Mouse (Mus musculus) heart, adult 8-10 months (tissue): ENCODE measurements around the gene Tmem178. TPM values are rescaled to one million over a fixed set of nuclear protein-coding genes. Genes with fewer than 3 reads are reported as not detected.

Source experiments
- DNase-seq: peaks from one replicate; pipeline ENCODE4 v3.0.0; 2022; ENCODE audit warnings: low spot score
- total RNA-seq, 4 experiments: library from RNA; stranded (reverse); gene quantifications; 2 replicates each; pipeline ENCODE4 v1.2.4; 2022

The Tmem178 gene
- under 1 TPM; 0.16 to 0.56 (median 0.30) TPM for total RNA-seq

GRCm38 (mm10) chr17:80944530-80945198, at the start of gene Tmem178:
Gene Tmem178 (plus strand): TSS chr17:80944632.
- no peak for DNase-seq

- DNase-seq, result no peak
Measured at GRCm38 (mm10) chr17:80896481-80896880, 48.0 kb upstream of the Tmem178 start.

DNA sequence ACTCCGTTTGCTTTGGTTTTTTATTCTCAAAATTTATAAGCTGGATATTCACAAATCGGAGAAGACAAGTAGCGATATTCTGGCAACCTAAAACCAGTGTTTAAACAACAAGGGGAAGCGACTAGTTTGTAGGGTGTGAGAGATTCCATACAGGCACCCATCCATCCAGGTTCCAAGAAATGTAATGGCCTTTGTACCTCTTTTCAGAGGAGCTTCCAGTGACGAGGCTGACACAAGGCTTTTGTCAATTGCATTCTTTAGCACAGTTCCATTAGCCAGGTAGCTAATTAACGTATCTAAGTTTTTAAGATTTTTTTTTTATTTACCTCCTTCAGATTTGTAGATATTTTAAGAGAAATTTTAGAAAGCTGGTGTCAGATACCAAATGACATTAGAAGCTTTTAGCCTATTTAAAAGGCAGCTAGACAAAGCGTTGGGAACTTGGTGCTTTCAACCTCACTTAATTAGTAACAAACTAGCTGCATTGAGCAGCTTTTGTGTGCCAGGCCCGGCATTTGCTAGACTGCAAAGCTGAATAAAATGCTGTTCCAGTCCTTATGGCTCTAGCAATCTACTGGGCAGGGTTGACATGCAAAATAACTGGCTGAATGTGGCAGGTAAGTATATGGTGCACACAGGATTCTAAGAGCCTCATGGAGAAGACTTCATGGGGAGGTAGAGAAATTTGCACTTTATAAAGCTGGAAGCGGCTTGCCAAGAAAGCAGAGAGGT, 46.6 kb upstream of the Tmem178 start:
- no peak for DNase-seq

DNA sequence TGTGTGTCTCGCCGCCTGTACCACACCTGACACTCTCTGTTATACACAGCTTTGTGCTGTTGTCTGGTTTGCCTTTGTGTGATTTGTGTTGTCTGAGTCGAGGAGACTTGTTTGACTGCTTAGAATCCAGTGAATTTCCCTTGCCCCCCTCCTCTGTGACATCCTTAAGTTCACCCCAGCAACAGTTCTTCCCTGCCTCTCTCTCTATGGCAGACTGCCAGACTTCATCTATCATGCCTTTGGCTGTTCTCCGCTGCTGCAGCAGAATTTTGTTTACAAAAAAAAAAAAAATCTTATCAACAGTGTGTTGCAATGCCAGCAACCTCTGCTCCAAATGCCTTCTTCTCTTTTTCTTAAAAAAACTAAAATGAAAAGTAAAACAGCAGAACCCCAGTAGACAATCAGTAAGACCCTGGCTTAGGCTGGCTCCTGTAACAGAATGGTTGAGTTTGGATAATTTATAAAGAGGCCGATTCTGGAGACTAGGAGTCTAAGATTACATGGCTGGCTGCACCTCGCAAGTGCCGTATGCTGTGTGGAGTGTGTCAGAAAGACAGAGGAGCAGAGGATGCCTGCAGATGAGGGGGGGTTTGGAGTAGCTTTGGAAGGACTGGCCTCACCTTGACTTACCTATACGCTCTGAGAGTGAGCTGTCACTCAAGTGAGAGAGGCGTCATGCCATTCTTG, 44.8 kb upstream of the Tmem178 start:
- DNase-seq, result peak; percentile 34

GRCm38 (mm10) chr17:80900200-80900520, 44.3 kb upstream of the Tmem178 start:
- no peak for DNase-seq

GRCm38 (mm10) chr17:80901885-80902284, 42.5 kb upstream of the Tmem178 start:
- DNase-seq, result no peak

GRCm38 (mm10) chr17:80903121-80903875, 41.1 kb upstream of the Tmem178 start:
- DNase-seq, result no peak

GRCm38 (mm10) chr17:80904061-80904460, 40.4 kb upstream of the Tmem178 start:
- no peak for DNase-seq

DNA sequence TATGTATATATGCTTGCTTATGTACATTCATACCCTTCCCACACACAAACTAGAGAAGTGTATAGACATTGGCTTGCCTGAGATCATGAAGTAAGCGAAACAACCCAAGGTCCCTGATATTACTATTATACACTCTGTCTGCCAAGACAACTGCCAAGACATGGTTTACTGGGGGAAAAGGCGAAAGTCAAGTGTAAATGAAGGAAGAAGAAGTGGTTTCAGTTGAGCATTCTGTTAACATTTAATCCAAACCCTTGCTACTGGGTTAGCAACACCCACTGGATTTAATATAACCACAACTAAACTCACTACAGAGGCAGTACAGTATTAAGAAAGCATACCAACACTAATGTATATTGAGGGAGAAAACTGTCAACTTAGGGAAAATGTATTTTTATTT, 28.8 kb upstream of the Tmem178 start:
- DNase-seq, result no peak

GRCm38 (mm10) chr17:80919261-80919660, 25.2 kb upstream of the Tmem178 start:
- DNase-seq, result no peak

- peak; percentile 20 for DNase-seq
Measured at GRCm38 (mm10) chr17:80921286-80922134, 22.9 kb upstream of the Tmem178 start.

DNA sequence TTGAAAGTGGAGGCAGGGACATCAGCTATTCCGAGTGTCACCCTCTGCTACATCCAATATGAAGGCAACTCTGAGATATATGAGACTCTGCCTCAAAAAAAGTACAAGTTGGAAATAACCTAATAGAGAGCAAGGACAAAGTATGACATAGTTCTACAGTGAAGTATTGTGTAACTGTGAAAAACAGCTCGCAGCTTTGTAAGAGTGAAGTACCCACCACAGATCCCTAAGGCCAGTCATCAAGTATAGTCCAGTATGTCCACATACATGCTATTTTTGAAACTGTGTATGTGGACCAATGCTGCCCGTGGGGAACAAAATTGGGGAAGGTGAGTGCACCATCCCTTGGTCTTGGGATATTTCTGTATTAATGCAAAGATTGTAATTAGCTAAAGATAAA, 18.9 kb upstream of the Tmem178 start:
- no peak for DNase-seq

- no peak for DNase-seq
Measured at GRCm38 (mm10) chr17:80927151-80927550, 17.3 kb upstream of the Tmem178 start.

DNA sequence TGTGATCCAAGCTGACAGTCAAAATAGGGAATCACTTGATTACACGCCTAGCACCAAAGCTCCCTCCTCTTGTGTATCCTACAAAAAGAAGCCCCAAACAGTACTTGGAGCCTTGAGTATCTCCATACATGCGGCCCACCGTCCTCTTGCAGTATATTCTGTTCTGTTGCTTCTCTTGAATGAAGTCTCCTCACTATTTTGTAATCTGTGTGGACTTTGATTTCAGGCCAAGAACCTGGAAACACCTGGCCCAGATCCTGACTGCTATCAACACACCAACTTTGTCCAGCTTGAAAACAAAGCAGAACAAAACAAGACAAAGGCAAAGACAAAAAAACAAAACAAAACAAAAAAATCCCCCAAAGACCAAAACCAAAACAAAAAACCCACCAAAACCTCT, 11.7 kb upstream of the Tmem178 start:
- no peak for DNase-seq

- DNase-seq, result peak; percentile 63
Measured at GRCm38 (mm10) chr17:80933401-80934029, 10.9 kb upstream of the Tmem178 start.

GRCm38 (mm10) chr17:80935807-80936519, 8.5 kb upstream of the Tmem178 start:
- no peak for DNase-seq

DNA sequence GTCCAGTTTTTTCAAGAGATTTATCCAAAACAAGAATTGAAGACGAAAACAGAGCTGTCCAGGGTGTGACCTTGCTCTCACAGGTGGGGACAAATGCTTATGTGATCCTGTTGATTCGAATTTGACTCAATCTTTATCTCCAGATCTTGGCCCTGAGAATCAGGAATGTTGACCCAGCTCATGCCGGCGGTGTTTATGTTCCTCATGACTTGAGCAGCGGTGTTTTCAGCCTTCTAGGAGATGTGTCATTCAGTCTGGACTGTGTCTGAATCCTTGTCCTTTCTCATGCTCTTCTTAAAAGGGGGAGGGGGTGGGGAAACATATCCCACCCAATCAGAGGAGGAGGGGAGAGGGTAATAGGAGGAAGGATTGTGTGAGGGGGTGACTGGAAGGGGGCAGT, 7.9 kb upstream of the Tmem178 start:
- no peak for DNase-seq

DNA sequence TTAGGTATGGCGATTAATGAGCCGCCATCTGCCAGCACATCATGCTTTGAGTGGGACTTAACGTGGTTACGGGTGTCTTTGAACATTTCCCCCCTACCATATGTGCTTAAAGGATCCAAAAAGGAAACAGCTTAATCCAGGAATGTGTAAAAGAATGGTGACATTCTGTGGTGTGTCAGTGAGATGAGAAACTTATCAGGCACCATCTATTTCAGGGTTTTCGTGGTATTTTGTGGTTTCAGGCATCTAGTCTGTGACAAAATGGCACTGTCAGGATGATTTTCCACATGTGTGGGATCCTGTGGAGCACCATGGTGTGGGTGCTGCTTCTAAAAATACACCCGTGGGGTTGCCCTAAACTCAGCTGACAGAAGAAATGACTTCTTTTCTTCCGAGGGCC, 4.6 kb upstream of the Tmem178 start:
- no peak for DNase-seq

DNA sequence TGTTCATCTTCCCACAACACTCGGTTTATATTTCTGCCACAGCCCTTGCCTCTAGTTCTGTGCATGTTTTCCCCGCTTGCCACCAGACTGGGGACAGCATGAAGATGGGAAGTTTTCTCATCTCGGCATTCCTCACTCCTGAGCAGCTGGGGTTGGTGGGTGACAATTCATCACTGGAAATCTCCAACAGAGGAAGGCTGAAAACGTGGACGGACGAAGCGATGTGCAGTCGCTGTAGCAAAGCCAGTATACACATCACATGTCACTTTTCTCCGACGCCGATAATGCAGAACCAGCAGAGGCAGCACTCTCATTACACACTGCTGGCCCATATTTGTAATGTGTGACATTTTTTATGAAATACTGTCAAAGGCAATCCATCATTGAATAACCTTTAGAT, 2.6 kb upstream of the Tmem178 start:
- DNase-seq, result no peak
